Mouse (Mus musculus): ENCODE results near the gene Cdca4.

The Cdca4 gene

DNA sequence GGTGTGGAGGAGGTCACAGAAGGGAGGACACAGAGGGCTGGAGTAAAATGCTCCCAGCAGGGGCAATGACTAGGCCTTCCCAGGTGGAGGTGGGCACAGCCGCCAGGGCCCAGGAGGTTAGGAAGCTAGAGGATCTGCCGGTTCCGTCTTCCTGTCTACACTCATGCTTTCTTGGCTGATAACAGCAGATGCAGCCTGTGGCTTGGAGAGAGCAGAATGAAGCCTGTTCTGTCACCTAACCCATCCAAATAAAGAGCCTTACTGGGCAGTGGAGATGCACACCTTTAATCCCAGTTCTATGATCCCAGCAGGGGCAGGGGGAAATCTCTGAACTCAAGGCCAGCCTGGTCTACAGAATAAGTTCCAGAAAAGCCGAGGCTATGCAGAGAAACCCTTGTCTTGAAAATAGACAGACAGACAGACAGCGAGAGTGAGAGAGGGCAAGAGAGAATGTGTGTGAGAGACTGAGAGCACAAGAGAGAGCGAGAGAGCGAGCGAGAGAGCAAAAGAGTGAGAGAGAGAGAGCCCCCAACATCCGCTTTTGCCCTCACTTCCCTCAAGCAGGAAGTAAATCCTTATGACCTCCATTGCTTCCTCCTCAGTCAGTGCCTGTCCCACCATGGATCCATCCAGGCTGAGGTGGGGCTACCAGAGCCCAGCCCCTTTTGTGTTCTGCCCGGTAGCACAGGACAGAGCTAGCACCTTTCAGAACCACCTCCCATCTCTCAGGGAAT, 29.8 kb downstream of the Cdca4 start:
- no peak for DNase-seq (ENCODE audit: low read depth, low spot score)

DNA sequence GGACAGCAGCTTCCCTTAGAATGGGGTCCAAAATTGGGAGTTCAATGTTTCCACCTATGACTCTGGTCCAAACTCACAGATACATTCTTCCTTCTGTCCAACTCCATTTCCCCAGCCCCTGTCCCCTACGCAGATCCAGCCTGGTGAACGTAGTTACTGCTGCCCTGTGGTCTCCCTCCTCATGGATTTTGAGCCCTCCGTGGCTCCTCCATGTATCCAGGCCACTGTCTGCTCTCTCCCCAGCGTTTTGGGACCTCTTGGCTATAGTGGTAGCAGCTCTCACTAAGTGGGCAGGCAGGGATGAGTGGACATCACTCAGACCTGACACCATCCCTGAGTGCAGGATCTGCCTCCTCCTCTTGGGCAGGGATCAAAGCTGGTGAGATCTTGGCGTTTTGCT, 30.5 kb downstream of the Cdca4 start:
- DNase-seq (ENCODE audit: low read depth, low spot score): no peak

DNA sequence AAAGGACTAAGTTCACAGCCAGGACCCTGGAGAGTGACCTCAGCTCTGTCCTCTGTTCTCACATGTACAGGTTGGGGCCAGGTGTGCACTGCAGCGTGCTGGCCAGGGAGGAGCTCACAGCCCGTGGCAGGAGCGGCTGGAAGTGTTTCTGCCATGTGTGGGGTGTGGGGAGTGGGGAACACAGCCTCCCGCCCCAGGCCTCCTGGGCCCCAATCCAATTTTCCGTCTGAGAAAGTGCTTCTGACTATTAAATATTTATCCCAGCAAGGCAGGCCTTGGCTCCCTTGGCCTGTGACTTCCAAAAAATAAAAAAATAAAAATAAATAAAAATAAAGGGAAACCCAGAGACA, 30.9 kb downstream of the Cdca4 start:
- no peak for DNase-seq (ENCODE audit: low read depth, low spot score)

DNA sequence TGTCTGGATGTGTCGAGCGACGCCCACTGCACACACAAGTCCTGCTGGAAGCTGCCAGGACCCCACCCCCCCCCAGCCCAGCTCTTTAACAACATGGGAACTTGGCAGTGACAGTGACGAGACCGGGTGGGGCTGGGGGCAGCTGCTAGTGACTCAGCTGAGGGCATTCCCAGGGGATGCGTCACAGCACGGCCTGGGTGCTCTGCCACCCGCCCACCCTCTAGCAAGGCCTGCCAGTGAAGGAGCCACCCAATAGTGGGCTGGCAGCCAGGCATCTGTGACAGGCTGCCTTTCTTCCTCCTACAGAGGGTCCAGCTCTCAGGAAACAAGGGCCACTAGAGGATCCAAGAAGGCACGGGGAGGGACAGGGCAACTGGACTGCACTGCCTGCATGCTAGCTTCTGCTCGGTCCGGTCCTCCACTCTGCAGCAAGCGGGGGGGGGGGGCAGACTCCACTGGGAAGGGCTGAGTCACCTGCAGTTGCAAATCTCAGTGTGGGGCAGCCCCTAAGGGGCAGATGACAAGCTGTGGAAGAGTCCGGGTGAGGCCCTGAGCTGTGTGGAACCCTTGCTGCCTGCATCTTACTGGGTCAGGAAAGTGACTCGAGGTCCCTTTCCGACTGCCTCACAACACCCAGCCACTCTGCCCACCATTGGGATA, 31.4 kb downstream of the Cdca4 start:
- peak; percentile 88 for DNase-seq (ENCODE audit: low read depth, low spot score)

DNA sequence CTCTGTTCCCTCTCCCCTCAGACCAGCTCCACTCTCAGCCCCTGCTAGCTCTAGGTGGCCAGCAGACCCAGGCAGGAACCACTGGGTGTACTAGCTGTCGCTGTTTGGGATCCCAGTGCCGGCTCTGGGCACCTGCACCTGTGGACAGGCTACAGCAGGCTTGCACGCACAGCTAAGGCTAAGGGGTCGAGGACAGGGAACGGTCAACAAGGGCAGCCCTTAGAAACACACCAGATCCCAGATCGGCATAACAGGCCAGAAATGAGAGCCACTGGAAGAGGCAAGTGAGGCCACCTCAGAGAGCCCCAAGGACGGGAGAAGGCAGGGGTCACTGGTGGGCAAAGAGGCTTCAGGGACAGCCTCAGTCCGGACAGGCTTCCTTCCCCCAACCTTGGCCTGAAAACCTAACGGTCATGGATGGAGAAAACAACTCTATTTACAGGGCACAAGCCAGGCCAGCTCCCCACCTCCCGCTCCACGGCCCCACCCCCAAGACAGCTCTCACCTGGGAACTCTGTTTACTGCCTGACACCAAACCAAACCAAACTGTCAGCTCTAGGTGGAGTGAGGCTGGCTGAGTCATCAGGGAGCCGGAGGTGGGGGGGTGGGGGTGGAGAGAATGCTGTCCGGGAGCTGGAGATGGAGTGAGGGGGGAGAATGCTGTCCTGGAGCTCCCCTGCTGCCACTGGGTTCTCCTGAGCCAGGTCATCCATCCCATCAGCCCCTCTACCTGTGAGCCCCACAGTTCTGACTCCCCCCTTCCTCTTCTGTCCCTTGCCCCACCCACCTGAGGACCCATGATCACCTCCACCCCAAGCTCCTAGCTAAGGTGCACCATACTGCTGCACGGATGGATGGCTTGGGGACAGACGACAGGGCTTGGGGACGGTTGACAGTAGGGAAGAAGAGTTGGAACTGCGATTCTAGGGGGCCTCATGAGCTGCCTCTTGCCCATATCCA, 32.4 kb downstream of the Cdca4 start:
- DNase-seq (ENCODE audit: low read depth, low spot score): peak; percentile 56

DNA sequence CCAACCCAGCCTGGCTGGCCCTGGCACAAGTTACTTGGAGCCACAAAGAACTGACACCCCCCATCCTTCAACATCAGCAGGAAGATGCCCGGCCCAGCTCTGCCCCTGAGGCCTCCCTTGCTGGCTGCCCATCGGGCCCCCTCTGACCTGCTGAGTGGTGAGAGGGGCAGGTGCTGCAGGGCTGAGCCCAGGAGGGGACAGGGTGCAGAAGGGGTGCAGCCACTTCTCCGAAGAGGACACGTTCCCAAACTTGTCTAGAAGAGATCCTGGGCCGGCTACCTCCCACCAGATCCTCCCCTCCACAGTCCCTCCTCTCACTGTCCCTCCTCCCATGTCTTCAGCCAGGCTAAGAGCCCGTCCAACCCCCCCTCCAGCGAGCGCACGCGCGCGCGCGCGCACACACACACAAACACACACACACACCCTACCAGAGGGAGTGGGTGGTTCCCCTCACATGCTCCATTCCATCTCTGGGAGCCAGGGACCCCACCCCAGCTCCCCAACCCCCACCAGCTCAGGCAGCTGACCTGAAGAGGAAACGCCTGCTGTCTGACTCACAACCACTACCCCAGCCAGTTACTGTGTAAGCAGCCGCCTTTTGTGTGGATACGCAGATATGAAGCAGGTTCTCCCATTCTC, 33.6 kb downstream of the Cdca4 start:
- DNase-seq (ENCODE audit: low read depth, low spot score): peak; percentile 20

DNA sequence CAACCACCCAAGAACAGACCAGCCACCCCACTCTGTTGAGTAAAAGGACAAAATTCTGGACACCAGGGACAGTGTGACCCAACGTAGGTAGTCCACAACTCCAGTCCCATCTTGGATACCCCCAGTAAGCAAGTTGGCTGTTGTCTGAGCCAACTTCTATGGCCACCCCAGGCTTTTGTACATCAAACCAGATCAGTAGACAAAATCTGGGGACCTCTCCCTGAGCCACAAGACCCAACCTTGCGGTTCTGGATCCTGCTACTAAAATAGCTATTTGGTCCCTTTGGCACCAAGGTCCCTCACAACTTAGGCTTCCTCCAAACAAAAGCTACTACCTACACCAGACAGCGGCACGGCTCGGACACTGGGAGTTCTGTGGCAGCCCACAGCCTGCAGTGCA, 34.2 kb downstream of the Cdca4 start:
- no peak for DNase-seq (ENCODE audit: low read depth, low spot score)

DNA sequence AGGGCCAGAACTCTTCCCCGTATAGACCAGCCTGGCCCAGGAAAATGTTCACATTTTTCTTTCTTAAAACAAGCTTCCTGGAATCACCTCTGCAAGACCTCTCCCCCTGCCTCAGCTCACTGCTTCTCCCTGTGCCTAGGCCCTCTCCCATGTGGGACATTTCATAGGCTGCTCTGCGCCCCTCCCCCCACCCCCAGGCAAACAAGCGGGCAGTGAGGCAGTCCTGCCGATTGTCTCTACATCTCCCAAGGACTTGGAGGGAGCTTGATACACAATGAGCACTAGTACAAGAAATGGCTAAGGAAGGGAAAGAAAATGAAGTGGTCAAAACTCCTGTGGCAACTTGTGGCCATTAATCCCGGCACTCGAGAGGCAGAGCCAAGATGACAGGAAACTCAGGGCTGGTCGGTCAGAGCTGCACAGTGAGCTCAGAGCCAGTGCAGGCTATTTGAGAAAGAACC, 34.8 kb downstream of the Cdca4 start:
- no peak for DNase-seq (ENCODE audit: low read depth, low spot score)

DNA sequence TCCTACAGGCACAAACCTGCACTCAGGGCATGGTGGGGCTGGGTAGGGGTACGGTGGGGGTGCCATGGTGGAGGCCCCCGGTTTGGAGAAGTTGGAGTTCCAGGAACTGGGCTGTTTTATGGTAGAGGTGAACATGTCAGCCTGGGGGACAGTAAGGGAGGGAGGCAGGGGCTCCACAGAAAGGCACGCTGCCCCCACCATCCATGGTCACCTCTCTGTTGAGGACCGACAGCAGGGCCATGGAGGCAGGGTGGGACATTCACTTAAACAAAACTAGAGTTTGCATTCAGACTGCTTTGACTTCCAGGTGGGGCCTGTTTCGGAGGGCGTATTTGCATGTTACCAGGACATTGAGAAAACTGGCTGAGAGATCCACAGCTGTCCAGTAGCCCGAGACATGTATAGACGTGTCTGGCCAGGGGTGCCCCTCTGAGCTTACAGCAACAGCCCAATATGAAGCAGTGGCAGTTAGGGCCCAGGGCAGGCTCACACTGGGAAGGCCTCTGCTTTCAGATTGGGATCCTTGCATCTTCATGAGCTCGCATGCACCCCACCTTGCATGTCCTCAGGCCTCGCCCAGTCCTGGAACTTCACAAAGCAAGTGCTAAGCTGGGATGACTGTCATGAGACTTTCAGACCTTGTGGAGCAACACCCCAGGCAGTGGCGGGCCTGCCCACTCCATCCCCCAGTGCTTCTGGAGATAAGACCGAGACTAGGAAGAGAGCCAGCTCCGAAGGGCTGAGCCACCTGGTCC, 35.4 kb downstream of the Cdca4 start:
- DNase-seq (ENCODE audit: low read depth, low spot score): no peak

DNA sequence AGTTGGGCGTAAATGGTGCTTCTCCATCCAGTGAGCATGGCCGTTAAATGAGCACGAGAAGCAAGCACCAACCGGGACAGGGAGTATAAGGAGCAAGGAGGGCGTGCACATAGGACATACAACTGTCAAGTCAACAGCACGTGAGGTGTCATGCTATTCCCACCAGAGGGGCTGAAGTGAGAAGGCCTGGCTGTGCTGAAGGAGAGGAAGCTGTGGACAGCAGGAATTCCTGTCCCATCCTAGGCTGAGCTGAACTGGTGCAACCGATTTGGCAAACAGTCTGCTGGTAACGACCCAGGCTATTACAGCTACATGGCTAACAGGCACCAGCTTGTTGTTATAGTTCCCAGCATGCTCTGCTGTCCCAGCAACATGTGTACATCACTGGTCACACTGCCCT, 38.2 kb downstream of the Cdca4 start:
- no peak for DNase-seq (ENCODE audit: low read depth, low spot score)

DNA sequence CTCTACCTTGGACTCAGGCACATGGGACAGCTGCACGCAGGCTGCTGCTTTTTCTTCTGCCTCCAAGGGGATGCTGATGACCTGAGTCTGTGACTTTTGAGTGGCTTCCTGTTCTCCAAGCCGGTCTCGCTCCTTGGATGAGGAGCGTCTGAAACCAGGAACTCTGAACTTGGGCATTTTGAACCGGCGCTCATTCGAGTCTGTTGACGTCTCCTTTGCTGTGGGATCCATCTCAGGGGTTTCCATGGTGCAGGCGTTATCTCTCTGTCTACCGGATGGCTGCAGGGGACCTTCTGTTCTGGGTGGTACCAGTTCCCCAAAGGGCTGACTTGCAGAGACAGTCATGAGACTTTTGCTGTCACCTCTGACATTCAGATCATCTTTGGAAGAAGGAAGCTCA, 54.7 kb downstream of the Cdca4 start:
- no peak for DNase-seq (ENCODE audit: low read depth, low spot score)

DNA sequence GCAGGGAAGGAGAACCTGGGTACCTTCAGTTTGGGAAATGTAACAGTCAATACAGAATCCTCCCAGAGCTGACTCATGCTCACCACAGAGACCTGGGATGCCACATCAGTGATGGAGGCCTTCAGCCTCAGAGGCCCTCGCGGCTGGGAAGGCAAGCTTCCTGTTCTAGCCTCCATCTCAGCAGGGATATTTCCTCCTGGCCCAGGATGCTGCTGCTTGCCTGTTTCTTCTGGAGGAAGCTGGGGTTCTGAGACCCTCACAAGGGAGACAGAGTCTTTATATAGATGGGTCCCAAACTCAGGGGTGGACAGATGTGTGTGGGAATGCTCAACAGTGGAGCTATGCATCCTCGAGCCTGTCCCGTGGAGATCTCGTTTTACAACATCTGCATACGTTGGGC, 55.2 kb downstream of the Cdca4 start:
- no peak for DNase-seq (ENCODE audit: low read depth, low spot score)

DNA sequence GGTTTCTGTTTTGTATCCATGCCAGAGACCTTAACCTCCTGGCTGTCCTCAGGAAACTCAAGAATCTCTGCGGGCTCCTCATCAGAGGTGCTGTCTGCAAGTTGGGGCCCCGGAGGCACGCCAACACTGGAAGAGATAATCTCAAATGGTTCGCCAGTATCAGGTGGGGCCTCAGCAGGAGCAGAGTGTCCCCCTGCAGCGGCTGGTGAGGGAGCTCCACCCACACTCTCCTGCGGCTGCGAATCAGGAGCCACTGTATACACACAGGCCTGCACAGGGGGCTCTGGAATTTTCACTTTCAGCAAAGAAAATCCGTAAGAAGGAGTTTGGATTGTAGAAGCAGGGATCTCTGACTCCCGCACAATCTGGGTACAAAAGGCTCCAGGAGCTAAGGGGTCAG, 55.9 kb downstream of the Cdca4 start:
- DNase-seq (ENCODE audit: low read depth, low spot score): no peak

DNA sequence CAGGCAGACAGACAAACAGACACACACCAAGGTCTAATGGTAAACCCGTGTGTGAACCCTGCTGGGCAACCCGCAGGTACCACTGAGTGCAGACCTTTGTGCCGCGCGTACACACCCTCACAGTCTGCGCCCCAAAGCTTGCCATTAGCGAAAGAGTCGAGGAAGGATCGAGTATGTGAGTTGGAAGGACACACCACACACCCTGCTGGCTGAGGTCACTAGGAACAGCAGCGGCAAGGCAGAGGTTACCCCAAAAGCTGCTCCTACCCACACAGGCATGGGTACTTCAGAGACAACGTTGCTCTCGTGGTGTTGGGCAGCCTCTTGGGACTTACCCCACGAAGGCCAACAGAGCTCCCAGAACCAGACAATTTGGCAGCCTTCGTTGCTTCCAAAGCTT, 56.9 kb downstream of the Cdca4 start:
- DNase-seq (ENCODE audit: low read depth, low spot score): no peak

DNA sequence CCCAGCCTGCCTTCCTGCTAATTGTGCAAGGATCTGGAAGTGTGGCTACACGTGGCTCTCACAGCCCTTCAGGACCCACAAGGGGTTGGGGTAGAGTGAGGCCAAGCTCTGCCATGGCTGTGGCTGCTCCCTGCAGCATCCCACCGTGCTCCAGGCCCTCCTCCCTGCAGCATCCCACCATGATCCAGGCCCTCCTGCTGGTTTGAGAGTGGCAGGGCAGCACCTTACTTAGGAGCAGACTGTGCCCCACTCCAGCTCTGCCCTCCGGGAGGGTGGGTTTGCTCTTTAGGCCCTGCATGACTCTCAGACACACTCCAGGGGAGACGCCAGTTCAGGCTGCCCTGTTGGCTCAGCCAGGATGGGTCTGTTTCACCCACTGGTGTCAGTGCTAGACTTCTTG, 58.8 kb downstream of the Cdca4 start:
- no peak for DNase-seq (ENCODE audit: low read depth, low spot score)
